Mouse (Mus musculus) layer of hippocampus, adult 9-10 months (tissue): ENCODE data around the gene Cmah.

Experiments
- DNase-seq: peaks from one replicate; pipeline ENCODE4 v3.0.0; 2022; ENCODE audit warnings: low spot score

Cmah gene

GRCm38 (mm10) chr13:24484811-24485210, 157.6 kb downstream of the Cmah start:
- no peak for DNase-seq

GRCm38 (mm10) chr13:24485964-24486363, 158.8 kb downstream of the Cmah start:
- DNase-seq = no peak

- no peak for DNase-seq
Measured at GRCm38 (mm10) chr13:24486403-24486802, 159.2 kb downstream of the Cmah start.

- DNase-seq = no peak
Measured at GRCm38 (mm10) chr13:24487061-24487460, 159.9 kb downstream of the Cmah start.

GRCm38 (mm10) chr13:24487546-24487945, 160.3 kb downstream of the Cmah start:
- no peak for DNase-seq

- no peak for DNase-seq
Measured at GRCm38 (mm10) chr13:24488526-24489070, 161.4 kb downstream of the Cmah start.

- no peak for DNase-seq
Measured at GRCm38 (mm10) chr13:24489515-24489914, 162.3 kb downstream of the Cmah start.

- no peak for DNase-seq
Measured at GRCm38 (mm10) chr13:24490041-24490440, 162.8 kb downstream of the Cmah start.

- no peak for DNase-seq
Measured at GRCm38 (mm10) chr13:24491101-24491500, 163.9 kb downstream of the Cmah start.

GRCm38 (mm10) chr13:24493784-24494183, 166.6 kb downstream of the Cmah start:
- no peak for DNase-seq

GRCm38 (mm10) chr13:24496353-24496752, 169.1 kb downstream of the Cmah start:
- no peak for DNase-seq

- no peak for DNase-seq
Measured at GRCm38 (mm10) chr13:24497001-24497400, 169.8 kb downstream of the Cmah start.

GRCm38 (mm10) chr13:24498342-24498741, 171.1 kb downstream of the Cmah start:
- DNase-seq = no peak

- DNase-seq = no peak
Measured at GRCm38 (mm10) chr13:24499505-24499904, 172.3 kb downstream of the Cmah start.

GRCm38 (mm10) chr13:24501179-24501905, 174.1 kb downstream of the Cmah start:
- DNase-seq = no peak

- DNase-seq = no peak
Measured at GRCm38 (mm10) chr13:24501919-24502318, 174.7 kb downstream of the Cmah start.

- DNase-seq = no peak
Measured at GRCm38 (mm10) chr13:24505812-24506211, 178.6 kb downstream of the Cmah start.

GRCm38 (mm10) chr13:24507156-24507555, 180.0 kb downstream of the Cmah start:
- no peak for DNase-seq

- no peak for DNase-seq
Measured at GRCm38 (mm10) chr13:24508917-24509316, 181.7 kb downstream of the Cmah start.

GRCm38 (mm10) chr13:24511367-24511766, 184.2 kb downstream of the Cmah start:
- no peak for DNase-seq

GRCm38 (mm10) chr13:24511932-24512520, 184.8 kb downstream of the Cmah start:
- DNase-seq = no peak

- no peak for DNase-seq
Measured at GRCm38 (mm10) chr13:24513717-24514116, 186.5 kb downstream of the Cmah start.

- DNase-seq = no peak
Measured at GRCm38 (mm10) chr13:24515101-24515675, 188.0 kb downstream of the Cmah start.
